Comparison of ENCODE assay signal across 1 mouse cellular context in genomic region chr9:50658391-50658790, GRCm38 (mm10).
TF ChIP-seq lines count a peak whose summit lies in the region.

No protein-coding gene starts in this region.

TF ChIP-seq in MEL, 35 proteins besides CTCF, POLR2A, EP300 and RAD21:
- TF ChIP-seq TAL1 (IDR thresholded peaks at IDR 0.05; ENCODE audit: low read length): no peak
- TF ChIP-seq MAFK (IDR thresholded peaks at IDR 0.05; ENCODE audit: borderline replicate concordance, low read depth, low read length): 0 out of 2 replicates have a peak, but pooled peaks have one; percentile 23
- no peak for TF ChIP-seq MYC (IDR thresholded peaks at IDR 0.05; ENCODE audit: low read depth, low read length)
- 0 out of 2 replicates have a peak, but pooled peaks have one; percentile 36 for TF ChIP-seq MAX (IDR thresholded peaks at IDR 0.05; ENCODE audit: low read length)
- 0 out of 2 replicates have a peak, but pooled peaks have one; percentile 45 for TF ChIP-seq TBP (IDR thresholded peaks at IDR 0.05; ENCODE audit: low read depth, low read length)
- peak; percentile 75 for TF ChIP-seq SIN3A (IDR thresholded peaks at IDR 0.05; ENCODE audit: low read length)
- 0 out of 2 replicates have a peak, but pooled peaks have one; percentile 30 for TF ChIP-seq MXI1 (IDR thresholded peaks at IDR 0.05; ENCODE audit: low read depth, low read length)
- 0 out of 2 replicates have a peak, but pooled peaks have one; percentile 12 for TF ChIP-seq TCF12 (IDR thresholded peaks at IDR 0.05; ENCODE audit: low read depth, low read length)
- peak; percentile 45; the same call in 1 of the 2 replicates for TF ChIP-seq HCFC1 (IDR thresholded peaks at IDR 0.05; ENCODE audit: low read depth, low read length)
- no peak for TF ChIP-seq POLR2AphosphoS2 (IDR thresholded peaks at IDR 0.05; ENCODE audit: low read length)
